Mouse (Mus musculus): ENCODE results near the gene Clic4. TPM values are rescaled to one million over a fixed set of nuclear protein-coding genes. Genes with fewer than 3 reads are reported as not detected.
A peak's percentile ranks its signal among the peaks of the same experiment; 100 is the strongest.

The Clic4 gene
- 95.1 and 108 TPM in 2 replicates for polyA plus RNA-seq (2015; fragmentation: Nextera tagmentation; extraction: Ambion mirVana)

- peaks cover 28% of the 10 kb centered on the region for H3K27me3 ChIP-seq
- no peaks in the 10 kb centered on the region for H3K9me3 ChIP-seq
- WGBS, result under 1% methylated on average over 59 of the region's 64 CpGs
- peaks cover 42% of the 10 kb centered on the region for H3K4me1 ChIP-seq (replicated peaks)
- peak within 1 kb of the TSS; percentile 95 for H3K27ac ChIP-seq
- H3K9ac ChIP-seq (replicated peaks), result peak within 1 kb of the TSS; percentile 91
- peak; percentile 99 for ATAC-seq
- H3K4me2 ChIP-seq (replicated peaks), result peak within 1 kb of the TSS; percentile 77
- H3K36me3 ChIP-seq, result no peaks in the 10 kb centered on the region
- H3K4me3 ChIP-seq (replicated peaks), result peak within 1 kb of the TSS; percentile 79
Observed at GRCm38 (mm10) chr4:135272640-135273306, at the start of gene Clic4. Gene Clic4, minus strand, starts transcription at chr4:135272814.

- WGBS, result 22% methylated on average over 2 of the region's 2 CpGs
- peaks cover 80% of the 10 kb centered on the region for H3K36me3 ChIP-seq
- no peak overlapping the region for H3K4me2 ChIP-seq (replicated peaks)
- no peak overlapping the region; the same call in 1 of the 2 replicates for H3K9ac ChIP-seq (replicated peaks)
- H3K9me3 ChIP-seq, result no peaks in the 10 kb centered on the region
- 0 out of 2 replicates have a peak overlapping the region, but pooled peaks have one; percentile 39 for H3K27ac ChIP-seq
- H3K4me1 ChIP-seq (replicated peaks), result no peaks in the 10 kb centered on the region
- no peak overlapping the region for H3K4me3 ChIP-seq (replicated peaks)
- ATAC-seq, result peak; percentile 90
- no peaks in the 10 kb centered on the region for H3K27me3 ChIP-seq
Observed at GRCm38 (mm10) chr4:135317966-135318365, 45.4 kb upstream of the Clic4 start.

GRCm38 (mm10) chr4:135317539-135317938, 44.9 kb upstream of the Clic4 start:
- H3K4me3 ChIP-seq (replicated peaks), result no peak overlapping the region
- peaks cover 75% of the 10 kb centered on the region for H3K36me3 ChIP-seq
- no peak overlapping the region; the same call in 1 of the 2 replicates for H3K9ac ChIP-seq (replicated peaks)
- ATAC-seq, result peak; percentile 43
- H3K9me3 ChIP-seq, result no peaks in the 10 kb centered on the region
- H3K27me3 ChIP-seq, result no peaks in the 10 kb centered on the region
- 94% methylated on average over 4 of the region's 4 CpGs for WGBS
- H3K4me1 ChIP-seq (replicated peaks), result 0 out of 2 replicates have a peak, but pooled peaks cover 2% of the 10 kb centered on the region
- no peak overlapping the region for H3K4me2 ChIP-seq (replicated peaks)
- H3K27ac ChIP-seq, result peak overlapping the region; percentile 39; the same call in 1 of the 2 replicates

GRCm38 (mm10) chr4:135315287-135315686, 42.7 kb upstream of the Clic4 start:
- no peaks in the 10 kb centered on the region for H3K9me3 ChIP-seq
- H3K27ac ChIP-seq, result no peak overlapping the region
- H3K4me3 ChIP-seq (replicated peaks), result no peak overlapping the region
- no peak for ATAC-seq
- no peak overlapping the region for H3K9ac ChIP-seq (replicated peaks)
- no peak overlapping the region for H3K4me2 ChIP-seq (replicated peaks)
- 0 out of 2 replicates have a peak, but pooled peaks cover 3% of the 10 kb centered on the region for H3K4me1 ChIP-seq (replicated peaks)
- peaks cover 53% of the 10 kb centered on the region for H3K36me3 ChIP-seq
- 96% methylated on average over 9 of the region's 9 CpGs for WGBS
- no peaks in the 10 kb centered on the region for H3K27me3 ChIP-seq

GRCm38 (mm10) chr4:135314419-135314832, 41.8 kb upstream of the Clic4 start:
- H3K36me3 ChIP-seq, result peaks cover 44% of the 10 kb centered on the region
- no peaks in the 10 kb centered on the region for H3K9me3 ChIP-seq
- no peak for ATAC-seq
- H3K4me2 ChIP-seq (replicated peaks), result no peak overlapping the region
- no peaks in the 10 kb centered on the region for H3K27me3 ChIP-seq
- no peak overlapping the region for H3K9ac ChIP-seq (replicated peaks)
- no peak overlapping the region for H3K4me3 ChIP-seq (replicated peaks)
- WGBS, result 86% methylated on average over 11 of the region's 11 CpGs
- 0 out of 2 replicates have a peak, but pooled peaks cover 3% of the 10 kb centered on the region for H3K4me1 ChIP-seq (replicated peaks)
- H3K27ac ChIP-seq, result no peak overlapping the region

- Histone ChIP-seq H3K27ac (no peak overlapping the region), H3K36me3 (peaks cover 38% of the 10 kb centered on the region), H3K27me3 (no peaks in the 10 kb centered on the region), H3K9me3 (no peaks in the 10 kb centered on the region), H3K4me1 (replicated peaks) (0 out of 2 replicates have a peak, but pooled peaks cover 3% of the 10 kb centered on the region), H3K4me2 (replicated peaks) (no peak overlapping the region), H3K4me3 (replicated peaks) (no peak overlapping the region), H3K9ac (replicated peaks) (no peak overlapping the region)
- no peak for ATAC-seq
- 85% methylated on average over 9 of the region's 9 CpGs for WGBS
Observed at GRCm38 (mm10) chr4:135313761-135314241, 41.2 kb upstream of the Clic4 start.

GRCm38 (mm10) chr4:135313111-135313691, 40.6 kb upstream of the Clic4 start:
- 70% methylated on average over 17 of the region's 17 CpGs for WGBS
- no peak overlapping the region for H3K27ac ChIP-seq
- no peaks in the 10 kb centered on the region for H3K9me3 ChIP-seq
- H3K4me3 ChIP-seq (replicated peaks), result no peak overlapping the region
- H3K9ac ChIP-seq (replicated peaks), result no peak overlapping the region
- 0 out of 2 replicates have a peak, but pooled peaks cover 3% of the 10 kb centered on the region for H3K4me1 ChIP-seq (replicated peaks)
- no peaks in the 10 kb centered on the region for H3K27me3 ChIP-seq
- no peak for ATAC-seq
- no peak overlapping the region for H3K4me2 ChIP-seq (replicated peaks)
- peaks cover 32% of the 10 kb centered on the region for H3K36me3 ChIP-seq

GRCm38 (mm10) chr4:135312706-135313105, 40.1 kb upstream of the Clic4 start:
- H3K4me2 ChIP-seq (replicated peaks), result no peak overlapping the region
- H3K9me3 ChIP-seq, result no peaks in the 10 kb centered on the region
- peaks cover 32% of the 10 kb centered on the region for H3K36me3 ChIP-seq
- H3K4me1 ChIP-seq (replicated peaks), result 0 out of 2 replicates have a peak, but pooled peaks cover 3% of the 10 kb centered on the region
- ATAC-seq, result no peak
- H3K27ac ChIP-seq, result no peak overlapping the region
- WGBS, result 54% methylated on average over 4 of the region's 4 CpGs
- no peak overlapping the region for H3K4me3 ChIP-seq (replicated peaks)
- H3K9ac ChIP-seq (replicated peaks), result no peak overlapping the region
- no peaks in the 10 kb centered on the region for H3K27me3 ChIP-seq

- 89% methylated on average over 8 of the region's 8 CpGs for WGBS
- no peak for ATAC-seq
- no peak overlapping the region for H3K27ac ChIP-seq
Observed at GRCm38 (mm10) chr4:135310371-135310770, 37.8 kb upstream of the Clic4 start.

GRCm38 (mm10) chr4:135309726-135310125, 37.1 kb upstream of the Clic4 start:
- Histone ChIP-seq H3K4me1 (replicated peaks) (peaks cover 7% of the 10 kb centered on the region; the same call in 1 of the 2 replicates), H3K9ac (replicated peaks) (no peak overlapping the region), H3K27me3 (no peaks in the 10 kb centered on the region), H3K9me3 (no peaks in the 10 kb centered on the region), H3K4me2 (replicated peaks) (no peak overlapping the region), H3K27ac (no peak overlapping the region), H3K4me3 (replicated peaks) (no peak overlapping the region), H3K36me3 (peaks cover 7% of the 10 kb centered on the region)
- ATAC-seq, result no peak
- 69% methylated on average over 5 of the region's 5 CpGs for WGBS

More at GRCm38 (mm10) chr4:135310371-135310770, 37.8 kb upstream of the Clic4 start:
- H3K4me2 ChIP-seq (replicated peaks), result no peak overlapping the region
- no peaks in the 10 kb centered on the region for H3K9me3 ChIP-seq
- H3K4me1 ChIP-seq (replicated peaks), result peaks cover 7% of the 10 kb centered on the region; the same call in 1 of the 2 replicates
- no peaks in the 10 kb centered on the region for H3K27me3 ChIP-seq
- no peak overlapping the region for H3K9ac ChIP-seq (replicated peaks)
- no peak overlapping the region for H3K4me3 ChIP-seq (replicated peaks)
- H3K36me3 ChIP-seq, result peaks cover 14% of the 10 kb centered on the region

GRCm38 (mm10) chr4:135309112-135309659, 36.6 kb upstream of the Clic4 start:
- no peak overlapping the region for H3K9ac ChIP-seq (replicated peaks)
- peaks cover 7% of the 10 kb centered on the region; the same call in 1 of the 2 replicates for H3K4me1 ChIP-seq (replicated peaks)
- H3K27me3 ChIP-seq, result no peaks in the 10 kb centered on the region
- ATAC-seq, result no peak
- H3K36me3 ChIP-seq, result 0 out of 2 replicates have a peak, but pooled peaks cover 2% of the 10 kb centered on the region
- no peak overlapping the region for H3K4me2 ChIP-seq (replicated peaks)
- no peak overlapping the region for H3K27ac ChIP-seq
- no peak overlapping the region for H3K4me3 ChIP-seq (replicated peaks)
- H3K9me3 ChIP-seq, result no peaks in the 10 kb centered on the region
- WGBS, result 70% methylated on average over 9 of the region's 9 CpGs
